Mouse (Mus musculus): ENCODE results near the gene Ino80d. TPM values are rescaled to one million over a fixed set of nuclear protein-coding genes. Genes with fewer than 3 reads are reported as not detected.

Gene Ino80d
- polyA plus RNA-seq, 1 experiment from 2014 or later: 9.9 TPM

- no peaks in the 10 kb centered on the region for H3K9me3 ChIP-seq
- H3K4me3 ChIP-seq: no peak overlapping the region
- H3K36me3 ChIP-seq: no peaks in the 10 kb centered on the region
- H3K9ac ChIP-seq: no peak overlapping the region
- H3K4me2 ChIP-seq: no peak overlapping the region
- peaks cover 27% of the 10 kb centered on the region for H3K4me1 ChIP-seq (replicated peaks)
- H3K27me3 ChIP-seq: no peaks in the 10 kb centered on the region
- H3K27ac ChIP-seq (replicated peaks): peak overlapping the region; percentile 26
- ATAC-seq (ENCODE audit: low FRiP score, low read depth): peak; percentile 35; the same call in 1 of the 2 replicates
- WGBS: 50% methylated on average over 10 of the region's 10 CpGs
Measured at GRCm38 (mm10) chr1:62934752-62935329, 179.6 kb downstream of the Ino80d start.

DNA sequence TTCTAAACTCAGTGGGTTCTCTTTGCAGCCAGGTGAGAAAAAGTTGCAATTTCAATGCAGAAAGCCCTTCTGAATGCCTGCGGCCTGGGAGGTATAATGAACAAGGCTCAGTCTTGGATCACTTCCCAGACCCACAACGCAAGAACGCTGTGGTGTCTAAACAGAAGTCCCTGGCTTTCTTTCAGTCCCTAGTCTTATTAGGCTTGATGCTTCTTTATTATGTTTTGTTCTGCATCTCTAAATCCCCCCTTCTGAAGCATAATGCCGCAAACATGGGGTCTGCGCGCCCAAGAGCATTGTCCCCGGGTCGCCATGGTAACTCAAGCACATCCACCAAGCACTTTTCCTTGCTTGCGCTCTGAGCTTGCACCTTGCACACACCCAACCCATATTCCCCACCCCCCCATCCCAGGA, 180.4 kb downstream of the Ino80d start:
- no peak overlapping the region for H3K9ac ChIP-seq
- H3K27me3 ChIP-seq: no peaks in the 10 kb centered on the region
- 15% methylated on average over 9 of the region's 9 CpGs for WGBS
- no peaks in the 10 kb centered on the region for H3K36me3 ChIP-seq
- no peak overlapping the region for H3K4me3 ChIP-seq
- peak overlapping the region; percentile 26 for H3K27ac ChIP-seq (replicated peaks)
- peak; percentile 80 for ATAC-seq (ENCODE audit: low FRiP score, low read depth)
- H3K9me3 ChIP-seq: no peaks in the 10 kb centered on the region
- peak overlapping the region; percentile 40 for H3K4me2 ChIP-seq
- H3K4me1 ChIP-seq (replicated peaks): peaks cover 27% of the 10 kb centered on the region

GRCm38 (mm10) chr1:62933288-62934099, 181.0 kb downstream of the Ino80d start:
- Histone ChIP-seq H3K27me3 (no peaks in the 10 kb centered on the region), H3K9ac (no peak overlapping the region), H3K4me1 (replicated peaks) (peaks cover 27% of the 10 kb centered on the region), H3K4me2 (peak overlapping the region; percentile 40; the same call in 1 of the 2 replicates), H3K36me3 (no peaks in the 10 kb centered on the region), H3K27ac (replicated peaks) (peak overlapping the region; percentile 26), H3K9me3 (no peaks in the 10 kb centered on the region), H3K4me3 (no peak overlapping the region)
- WGBS: 42% methylated on average over 15 of the region's 15 CpGs
- ATAC-seq (ENCODE audit: low FRiP score, low read depth): no peak

DNA sequence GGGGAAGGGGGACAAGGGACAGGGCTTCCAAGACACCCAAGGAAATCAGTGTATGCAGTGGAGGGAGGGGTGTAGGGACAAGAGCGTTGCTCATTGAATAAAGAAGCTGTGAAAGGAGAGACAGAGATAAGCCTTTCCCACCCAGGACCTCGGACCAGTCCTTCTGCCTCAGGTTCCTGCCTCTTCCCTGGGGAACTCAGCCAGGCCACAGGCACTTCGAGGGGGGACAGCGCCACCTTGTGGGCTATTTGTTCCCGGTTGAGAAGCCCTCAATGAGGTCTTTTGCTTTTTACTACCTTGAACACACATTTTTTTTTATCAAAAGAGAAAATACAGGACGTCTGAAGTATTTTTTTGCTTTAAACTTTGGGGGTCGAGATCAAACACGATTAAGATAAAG, 185.0 kb downstream of the Ino80d start:
- Histone ChIP-seq H3K27me3 (no peaks in the 10 kb centered on the region), H3K36me3 (no peaks in the 10 kb centered on the region), H3K4me2 (no peak overlapping the region), H3K9ac (no peak overlapping the region), H3K4me3 (no peak overlapping the region), H3K27ac (replicated peaks) (no peak overlapping the region), H3K9me3 (no peaks in the 10 kb centered on the region), H3K4me1 (replicated peaks) (peaks cover 18% of the 10 kb centered on the region)
- WGBS: 3% methylated on average over 8 of the region's 8 CpGs
- ATAC-seq (ENCODE audit: low FRiP score, low read depth): no peak

GRCm38 (mm10) chr1:62919219-62919618, 195.2 kb downstream of the Ino80d start:
- no peaks in the 10 kb centered on the region for H3K4me1 ChIP-seq (replicated peaks)
- no peaks in the 10 kb centered on the region for H3K36me3 ChIP-seq
- ATAC-seq (ENCODE audit: low FRiP score, low read depth): no peak
- no peaks in the 10 kb centered on the region for H3K27me3 ChIP-seq
- H3K4me3 ChIP-seq: no peak overlapping the region
- no peak overlapping the region for H3K27ac ChIP-seq (replicated peaks)
- H3K9ac ChIP-seq: no peak overlapping the region
- 91% methylated on average over 6 of the region's 6 CpGs for WGBS
- H3K4me2 ChIP-seq: no peak overlapping the region
- no peaks in the 10 kb centered on the region for H3K9me3 ChIP-seq

DNA sequence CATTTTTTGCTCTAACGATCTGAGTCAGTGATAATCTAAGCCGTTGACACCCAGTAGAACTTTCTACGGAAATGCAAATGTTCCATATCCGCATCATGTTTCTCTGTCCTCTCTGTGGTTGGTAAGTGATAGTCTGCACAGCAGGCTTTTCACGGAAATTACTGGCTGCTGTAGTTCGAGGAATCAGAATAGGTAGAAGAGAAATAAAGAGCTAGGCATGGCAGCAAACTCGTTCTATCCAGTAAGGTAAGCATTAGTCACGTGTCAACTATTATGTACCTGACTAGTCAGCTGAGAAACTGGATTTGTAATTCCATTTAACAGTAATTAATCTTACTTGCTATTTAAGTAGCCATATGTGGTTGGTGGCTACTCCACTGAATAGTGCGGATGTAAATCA, 197.9 kb downstream of the Ino80d start:
- 57% methylated on average over 9 of the region's 9 CpGs for WGBS
- Histone ChIP-seq H3K27me3 (no peaks in the 10 kb centered on the region), H3K36me3 (no peaks in the 10 kb centered on the region), H3K27ac (replicated peaks) (no peak overlapping the region), H3K9me3 (no peaks in the 10 kb centered on the region), H3K4me1 (replicated peaks) (no peaks in the 10 kb centered on the region), H3K9ac (no peak overlapping the region), H3K4me2 (no peak overlapping the region), H3K4me3 (no peak overlapping the region)
- no peak for ATAC-seq (ENCODE audit: low FRiP score, low read depth)

DNA sequence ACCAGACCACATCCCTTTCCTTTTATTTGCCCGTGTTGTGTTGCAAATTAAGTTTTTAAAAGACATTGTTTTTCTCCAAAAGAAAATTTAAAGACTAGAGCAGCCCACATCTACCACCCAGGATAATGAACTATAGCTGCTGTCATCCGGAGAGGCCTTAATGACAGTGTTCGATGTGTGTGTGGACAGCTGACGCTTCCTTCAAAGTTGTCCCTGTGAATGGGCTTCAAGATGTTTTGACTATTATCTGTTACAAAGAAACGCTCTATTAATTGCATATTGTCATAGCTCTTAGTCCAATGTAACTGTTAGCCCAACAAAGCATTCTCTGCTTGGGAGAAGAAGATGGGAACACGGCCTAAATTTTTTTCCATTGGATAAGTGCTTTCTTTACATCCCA, 200.0 kb downstream of the Ino80d start:
- 79% methylated on average over 6 of the region's 6 CpGs for WGBS
- H3K4me1 ChIP-seq (replicated peaks): peaks cover 9% of the 10 kb centered on the region
- no peaks in the 10 kb centered on the region for H3K36me3 ChIP-seq
- H3K27ac ChIP-seq (replicated peaks): no peak overlapping the region
- no peak overlapping the region for H3K9ac ChIP-seq
- H3K4me2 ChIP-seq: no peak overlapping the region
- no peak overlapping the region for H3K4me3 ChIP-seq
- no peak for ATAC-seq (ENCODE audit: low FRiP score, low read depth)
- H3K27me3 ChIP-seq: no peaks in the 10 kb centered on the region
- no peaks in the 10 kb centered on the region for H3K9me3 ChIP-seq

DNA sequence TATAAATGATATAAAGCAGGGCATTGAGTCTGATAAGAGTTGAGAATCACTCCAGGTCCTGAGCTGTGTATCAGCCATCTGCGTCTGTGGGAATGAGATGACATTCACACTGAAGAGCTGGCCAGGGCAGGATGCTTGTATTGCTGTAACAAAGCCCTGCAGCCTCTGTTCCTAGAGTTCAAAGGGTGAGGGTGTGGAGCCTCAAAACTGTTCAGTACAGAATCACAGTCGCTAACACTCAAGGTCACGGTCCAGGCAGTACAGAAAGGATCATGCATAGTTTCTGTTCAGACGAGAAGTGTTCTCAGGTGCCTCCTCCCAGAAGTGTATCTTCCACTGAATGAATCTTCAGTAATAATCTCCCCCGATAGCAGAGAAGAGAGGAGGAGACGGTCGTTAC, 203.0 kb downstream of the Ino80d start:
- no peaks in the 10 kb centered on the region for H3K36me3 ChIP-seq
- no peak overlapping the region for H3K4me2 ChIP-seq
- no peak for ATAC-seq (ENCODE audit: low FRiP score, low read depth)
- H3K4me3 ChIP-seq: no peak overlapping the region
- H3K4me1 ChIP-seq (replicated peaks): peaks cover 20% of the 10 kb centered on the region
- no peaks in the 10 kb centered on the region for H3K9me3 ChIP-seq
- 44% methylated on average over 7 of the region's 7 CpGs for WGBS
- no peak overlapping the region for H3K9ac ChIP-seq
- H3K27ac ChIP-seq (replicated peaks): no peak overlapping the region
- H3K27me3 ChIP-seq: no peaks in the 10 kb centered on the region

- H3K4me3 ChIP-seq: no peak overlapping the region
- no peaks in the 10 kb centered on the region for H3K9me3 ChIP-seq
- H3K27ac ChIP-seq (replicated peaks): no peak overlapping the region
- ATAC-seq (ENCODE audit: low FRiP score, low read depth): no peak
- WGBS: 85% methylated on average over 5 of the region's 5 CpGs
- H3K9ac ChIP-seq: no peak overlapping the region
- H3K4me1 ChIP-seq (replicated peaks): peaks cover 27% of the 10 kb centered on the region
- no peak overlapping the region for H3K4me2 ChIP-seq
- H3K36me3 ChIP-seq: no peaks in the 10 kb centered on the region
- no peaks in the 10 kb centered on the region for H3K27me3 ChIP-seq
Measured at GRCm38 (mm10) chr1:62909126-62909525, 205.3 kb downstream of the Ino80d start.

DNA sequence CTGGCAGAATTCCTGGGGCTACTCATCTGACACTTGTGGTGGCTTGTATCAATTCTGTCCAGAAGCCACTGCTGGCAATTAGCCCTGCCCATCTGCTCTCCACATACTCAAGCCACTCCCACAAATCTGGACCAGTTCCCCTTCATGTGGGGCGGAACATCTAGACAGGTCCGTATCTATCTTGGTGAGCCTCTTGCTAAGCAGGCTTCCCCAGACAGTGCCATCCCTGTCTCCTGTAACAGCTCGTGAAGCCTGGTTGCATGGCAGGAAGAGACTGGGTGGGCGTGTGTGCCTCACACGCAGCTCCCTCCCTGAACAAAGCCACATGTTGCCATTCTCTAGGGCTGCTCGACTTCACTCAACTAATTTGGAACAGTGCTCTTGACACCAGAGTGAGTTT, 206.0 kb downstream of the Ino80d start:
- Histone ChIP-seq H3K9ac (no peak overlapping the region), H3K4me1 (replicated peaks) (peaks cover 27% of the 10 kb centered on the region), H3K27me3 (no peaks in the 10 kb centered on the region), H3K4me3 (no peak overlapping the region), H3K9me3 (no peaks in the 10 kb centered on the region), H3K4me2 (no peak overlapping the region), H3K36me3 (no peaks in the 10 kb centered on the region), H3K27ac (replicated peaks) (no peak overlapping the region)
- 70% methylated on average over 6 of the region's 6 CpGs for WGBS
- no peak for ATAC-seq (ENCODE audit: low FRiP score, low read depth)

All from hindbrain, embryonic 15.5 days (tissue).